Mouse (Mus musculus) liver, postnatal 0 days (tissue): ENCODE data around the gene Grk3. TPM values are rescaled to one million over a fixed set of nuclear protein-coding genes. Genes with fewer than 3 reads are reported as not detected.

Source experiments
- ATAC-seq: fragments of 200-750 bp; cut with Nextera tagmentation; 2 replicates; pipeline ENCODE4 v1.8.0; 2017; ENCODE audit warnings: mild to moderate bottlenecking, moderate library complexity
- DNase-seq: peaks from one replicate; pipeline ENCODE4 v3.0.0-alpha.2; 2016
- H3K27ac ChIP-seq: fragments of 300-500 bp; sonication (generic); 2 replicates; pipeline ENCODE4 v1.5.1; 2014; ENCODE audit warnings: antibody characterized with exemption, moderate library complexity, mild to moderate bottlenecking, low read depth
- H3K27me3 ChIP-seq: fragments of 300-500 bp; sonication (generic); 2 replicates; pipeline ENCODE4 v1.6.1; 2014; ENCODE audit warnings: low read length, control low read depth, mixed read lengths; ENCODE audit not compliant: insufficient read depth
- H3K36me3 ChIP-seq: fragments of 300-500 bp; sonication (generic); replicated peaks from 2 replicates; pipeline ENCODE4 v1.6.1; 2014; ENCODE audit warnings: mild to moderate bottlenecking, control low read depth, low read length, moderate library complexity, mixed read lengths; ENCODE audit not compliant: insufficient read depth
- H3K4me1 ChIP-seq: fragments of 300-500 bp; sonication (generic); 2 replicates; pipeline ENCODE4 v1.6.1; 2014; ENCODE audit warnings: antibody characterized with exemption, mild to moderate bottlenecking, control low read depth; ENCODE audit not compliant: insufficient read depth
- H3K4me2 ChIP-seq: fragments of 300-500 bp; sonication (generic); 2 replicates; pipeline ENCODE4 v1.6.1; 2014; ENCODE audit warnings: low read depth, mild to moderate bottlenecking, low read length, moderate library complexity, mixed read lengths
- H3K4me3 ChIP-seq: fragments of 300-500 bp; sonication (generic); 2 replicates; pipeline ENCODE4 v1.5.1; 2014; ENCODE audit warnings: low read depth, low read length
- H3K9ac ChIP-seq: fragments of 300-500 bp; sonication (generic); replicated peaks from 2 replicates; pipeline ENCODE4 v1.6.1; 2014; ENCODE audit warnings: mild to moderate bottlenecking, moderate library complexity
- H3K9me3 ChIP-seq: fragments of 300-500 bp; sonication (generic); 2 replicates; pipeline ENCODE4 v1.6.1; 2016; ENCODE audit warnings: mild to moderate bottlenecking, control low read depth, low read length, mixed read lengths
- CTCF ChIP-seq: sonication (generic); IDR thresholded peaks from 2 replicates; pipeline ENCODE4 v1.5.1; 2016; ENCODE audit warnings: antibody characterized with exemption, low read depth
- EP300 ChIP-seq: IDR thresholded peaks from 2 replicates; pipeline ENCODE4 v1.6.1; 2016; ENCODE audit warnings: antibody characterized with exemption, low read depth, mild to moderate bottlenecking
- WGBS: fragments of 180-500 bp; shearing (Covaris S2); extraction: QIAGEN DNeasy Blood & Tissue Kit; methylation state at CpG from one replicate; pipeline ENCODE4 v1.1.7; 2014; ENCODE audit not compliant: insufficient replicate concordance; 5-methylcytosine and 5-hydroxymethylcytosine counted together
- polyA plus RNA-seq: library from polyadenylated mRNA; unstranded; fragments of >200 nt; fragmentation: Nextera tagmentation; extraction: Ambion mirVana; gene quantifications from 2 replicates; pipeline ENCODE4 v1.2.1, GENCODE M21; 2015

The Grk3 gene
- polyA plus RNA-seq, 1 experiment from 2014 or later, result 2.1 TPM

DNA sequence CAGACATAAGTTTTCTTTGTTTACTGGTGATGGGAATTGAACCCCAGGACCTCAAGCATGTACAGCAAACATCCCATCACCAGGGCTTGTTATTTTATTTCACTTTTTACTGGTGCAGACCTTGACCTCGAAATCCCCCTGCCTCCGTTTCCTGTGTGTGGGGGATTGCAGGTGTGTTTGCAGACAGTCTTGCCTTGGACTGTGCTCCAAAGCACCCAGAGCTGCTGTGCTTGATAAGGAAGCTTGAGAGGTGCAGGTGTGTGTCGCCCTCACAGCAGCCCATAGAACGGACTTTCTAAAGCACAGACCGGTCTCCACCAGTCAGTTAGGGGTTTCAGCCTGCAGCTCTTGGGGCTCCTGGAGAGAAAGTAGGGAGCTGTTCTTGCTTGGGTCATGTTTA, 11.1 kb upstream of the Grk3 start:
- ATAC-seq (no peak), DNase-seq (no peak)
- TF ChIP-seq CTCF (no peak), EP300 (no peak)
- Histone ChIP-seq H3K27ac (no peak overlapping the region), H3K4me1 (peaks cover 4% of the 10 kb centered on the region; the same call in 1 of the 2 replicates), H3K36me3 (no peaks in the 10 kb centered on the region), H3K27me3 (no peaks in the 10 kb centered on the region), H3K4me2 (no peak overlapping the region), H3K9me3 (no peaks in the 10 kb centered on the region), H3K9ac (no peak overlapping the region), H3K4me3 (no peak overlapping the region)
- 54% methylated on average over 5 of the region's 5 CpGs for WGBS

DNA sequence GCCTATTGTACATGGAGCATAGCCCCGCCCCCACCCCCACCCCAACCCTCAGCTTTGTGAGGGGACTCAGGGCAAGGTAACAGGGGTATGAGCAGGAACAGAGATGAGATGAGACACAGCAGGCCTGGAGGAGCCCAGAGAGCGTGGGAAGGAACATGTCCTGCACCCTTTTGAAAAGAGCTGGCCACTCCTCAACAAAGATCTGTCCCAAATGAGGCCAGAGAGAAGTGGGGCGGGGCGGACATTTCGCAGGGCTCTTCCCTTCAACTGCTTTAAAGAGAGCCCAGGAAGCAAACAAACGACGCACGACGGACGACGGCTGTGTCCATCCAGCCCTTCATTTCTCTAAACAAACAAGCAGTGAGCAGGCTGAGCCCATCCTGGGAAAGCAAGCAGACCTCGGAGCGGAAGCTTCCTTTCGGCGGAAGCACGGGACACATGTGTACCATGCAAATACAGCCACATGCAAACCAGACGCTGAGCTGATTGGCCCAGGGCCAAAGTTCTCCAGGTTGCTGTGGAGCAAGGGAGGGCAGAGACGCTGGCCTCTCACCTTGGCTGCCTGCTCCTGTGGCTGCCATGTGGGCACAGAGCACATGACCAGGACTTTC, 8.7 kb upstream of the Grk3 start:
- peak; percentile 86 for DNase-seq
- H3K36me3 ChIP-seq, result no peaks in the 10 kb centered on the region
- peak overlapping the region; percentile 78 for H3K27ac ChIP-seq
- H3K9me3 ChIP-seq, result no peaks in the 10 kb centered on the region
- 25% methylated on average over 18 of the region's 18 CpGs for WGBS
- ATAC-seq, result peak; percentile 97
- H3K4me1 ChIP-seq, result peaks cover 4% of the 10 kb centered on the region; the same call in 1 of the 2 replicates
- TF ChIP-seq EP300 (no peak), CTCF (no peak)
- H3K4me3 ChIP-seq, result no peak overlapping the region
- H3K4me2 ChIP-seq, result peak overlapping the region; percentile 33
- H3K9ac ChIP-seq, result no peak overlapping the region; the same call in 1 of the 2 replicates
- no peaks in the 10 kb centered on the region for H3K27me3 ChIP-seq

DNA sequence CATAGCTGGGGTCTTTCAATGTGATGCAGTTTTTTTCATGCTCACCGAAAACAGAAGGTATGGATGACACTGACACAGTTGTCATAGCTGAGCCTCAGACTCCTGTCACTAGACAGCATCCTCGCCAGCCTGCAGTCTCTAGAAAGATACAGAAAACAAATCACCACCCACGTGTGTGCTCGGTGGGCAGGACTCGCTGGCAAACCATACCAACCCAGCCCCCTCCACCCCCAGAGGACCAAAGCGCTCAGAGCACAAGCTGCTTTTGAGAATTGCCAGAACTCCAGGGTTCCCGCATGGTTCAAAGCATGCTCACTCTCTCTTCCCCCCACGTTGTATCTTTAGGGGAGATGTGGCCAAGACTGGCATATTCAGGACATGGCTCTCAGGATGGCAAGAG, 2.6 kb upstream of the Grk3 start:
- Histone ChIP-seq H3K9ac (no peak overlapping the region), H3K4me1 (peaks cover 22% of the 10 kb centered on the region), H3K27me3 (no peaks in the 10 kb centered on the region), H3K4me2 (no peak overlapping the region), H3K36me3 (no peaks in the 10 kb centered on the region), H3K27ac (no peak overlapping the region), H3K9me3 (no peaks in the 10 kb centered on the region), H3K4me3 (no peak overlapping the region)
- 68% methylated on average over 8 of the region's 8 CpGs for WGBS
- no peak for ATAC-seq
- TF ChIP-seq EP300 (no peak), CTCF (no peak)
- DNase-seq, result no peak

DNA sequence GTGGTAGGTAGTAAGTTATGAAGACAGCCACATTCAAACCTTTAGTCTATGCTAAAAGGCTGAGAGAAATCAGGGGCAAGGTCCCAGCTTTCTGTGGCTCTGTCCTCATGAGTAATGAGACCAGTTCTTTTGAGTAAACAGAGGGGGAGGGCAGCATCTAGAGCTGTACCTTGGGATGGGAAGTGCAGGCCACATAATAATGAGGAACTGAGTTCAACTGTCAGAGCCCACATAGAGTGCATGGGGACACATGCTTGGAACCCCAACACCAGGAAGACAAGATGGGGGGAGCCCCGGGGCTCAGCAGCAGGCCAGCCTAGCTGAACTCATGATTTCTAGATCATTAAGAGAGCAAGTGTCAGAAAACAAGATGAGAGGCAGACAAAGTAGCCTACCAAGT, 1.4 kb upstream of the Grk3 start:
- ATAC-seq (no peak), DNase-seq (no peak)
- no peaks in the 10 kb centered on the region for H3K9me3 ChIP-seq
- H3K4me3 ChIP-seq, result no peak overlapping the region
- peaks cover 22% of the 10 kb centered on the region for H3K4me1 ChIP-seq
- no peaks in the 10 kb centered on the region for H3K36me3 ChIP-seq
- 68% methylated on average over 1 of the region's 1 CpGs for WGBS
- no peak overlapping the region for H3K27ac ChIP-seq
- no peak overlapping the region for H3K4me2 ChIP-seq
- H3K9ac ChIP-seq, result no peak overlapping the region
- H3K27me3 ChIP-seq, result no peaks in the 10 kb centered on the region
- TF ChIP-seq CTCF (no peak), EP300 (no peak)

DNA sequence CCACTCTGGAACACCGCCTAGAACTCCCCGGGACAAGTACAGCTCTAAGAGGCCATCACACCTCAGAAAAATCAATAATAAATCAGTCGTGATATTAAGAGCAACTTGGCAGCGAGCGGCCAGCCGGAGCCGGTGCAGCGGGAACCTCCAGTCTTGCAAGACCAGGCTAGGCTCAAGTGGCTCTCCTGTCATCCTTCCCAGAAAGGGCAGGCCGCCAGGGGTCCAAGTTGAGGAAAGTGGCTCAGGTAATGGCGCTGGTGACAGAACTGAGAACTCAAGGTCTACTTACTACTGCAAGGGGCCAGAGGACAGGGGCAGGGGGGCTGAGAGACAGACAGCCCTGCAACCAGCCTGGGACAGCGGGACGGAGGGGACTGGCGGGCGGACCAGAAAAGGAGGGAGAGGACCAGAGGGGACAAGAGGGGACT, 769 bp downstream of the Grk3 start:
- Histone ChIP-seq H3K4me1 (peaks cover 22% of the 10 kb centered on the region), H3K4me2 (peak overlapping the region; percentile 76), H3K27me3 (no peaks in the 10 kb centered on the region), H3K9ac (peak overlapping the region; percentile 57), H3K36me3 (no peaks in the 10 kb centered on the region), H3K4me3 (peak overlapping the region; percentile 61), H3K27ac (peak overlapping the region; percentile 77), H3K9me3 (no peaks in the 10 kb centered on the region)
- DNase-seq (peak; percentile 28), ATAC-seq (no peak)
- WGBS, result 2% methylated on average over 10 of the region's 14 CpGs
- no peak for TF ChIP-seq CTCF
- TF ChIP-seq EP300, result no peak

DNA sequence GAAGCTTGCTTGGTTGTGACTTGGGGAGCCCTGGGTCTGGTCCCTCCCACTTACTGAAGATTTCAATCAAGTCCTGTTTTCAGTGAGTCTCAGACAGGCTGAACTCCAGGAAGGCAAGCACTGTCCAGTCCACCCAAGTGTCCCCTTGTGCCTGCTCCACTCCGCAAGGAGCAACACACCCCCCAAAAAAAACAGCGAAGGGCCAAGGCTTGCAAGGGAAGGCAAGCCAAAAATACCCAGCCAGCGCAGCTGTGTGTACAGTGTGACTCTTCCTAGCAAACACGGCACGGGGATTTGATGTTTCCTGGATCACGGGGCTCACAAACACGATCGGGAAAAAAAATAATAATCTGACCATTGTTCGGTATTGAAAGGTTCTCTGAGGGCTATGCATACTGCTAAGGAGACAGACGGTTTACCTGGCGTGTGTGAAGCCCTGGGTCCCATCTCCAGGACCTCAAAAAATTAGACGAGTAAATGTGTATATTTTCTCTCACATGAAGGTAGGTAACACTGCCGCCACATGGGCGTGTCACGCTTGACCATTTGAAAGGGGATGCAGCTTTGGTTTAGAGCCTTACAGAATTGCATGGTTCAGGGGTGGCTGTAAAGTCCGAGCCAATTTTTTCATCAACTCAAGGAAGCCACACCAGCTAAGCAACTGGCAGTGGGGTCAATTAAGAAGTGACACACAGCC, 1.3 kb downstream of the Grk3 start:
- Histone ChIP-seq H3K4me2 (peak overlapping the region; percentile 76), H3K4me1 (peaks cover 22% of the 10 kb centered on the region), H3K36me3 (no peaks in the 10 kb centered on the region), H3K27ac (no peak overlapping the region), H3K4me3 (peak overlapping the region; percentile 61), H3K9me3 (no peaks in the 10 kb centered on the region), H3K9ac (peak overlapping the region; percentile 57; the same call in 1 of the 2 replicates), H3K27me3 (no peaks in the 10 kb centered on the region)
- ATAC-seq (no peak), DNase-seq (no peak)
- TF ChIP-seq CTCF (no peak), EP300 (no peak)
- WGBS, result 41% methylated on average over 16 of the region's 16 CpGs
